Mouse (Mus musculus) stomach, embryonic 14.5 days (tissue): Measurements from ENCODE around the gene Ccdc59. TPM values are rescaled to one million over a fixed set of nuclear protein-coding genes. Genes with fewer than 3 reads are reported as not detected.

Experiments used
- ATAC-seq: fragments of 200-750 bp; cut with Nextera tagmentation; 2 replicates; pipeline ENCODE4 v1.8.0; 2017; ENCODE audit warnings: low read depth, moderate TSS enrichment; ENCODE audit not compliant: insufficient number of reproducible peaks, insufficient read depth, low FRiP score
- H3K27ac ChIP-seq: fragments of 300-500 bp; sonication (generic); 2 replicates; pipeline ENCODE4 v1.5.1; 2014; ENCODE audit warnings: mild to moderate bottlenecking, low read length, moderate library complexity, mixed read lengths
- H3K27me3 ChIP-seq: fragments of 300-500 bp; sonication (generic); 2 replicates; pipeline ENCODE4 v1.6.1; 2014; ENCODE audit warnings: low read length, control low read depth, mixed read lengths; ENCODE audit not compliant: control insufficient read depth, insufficient read depth
- H3K36me3 ChIP-seq: fragments of 300-500 bp; sonication (generic); 2 replicates; pipeline ENCODE4 v1.6.1; 2014; ENCODE audit warnings: mild to moderate bottlenecking, control low read depth, low read length, moderate library complexity, mixed read lengths; ENCODE audit not compliant: control insufficient read depth, insufficient read depth
- H3K4me1 ChIP-seq: fragments of 300-500 bp; sonication (generic); 2 replicates; pipeline ENCODE4 v1.6.1; 2014; ENCODE audit warnings: low read length, control low read depth, mixed read lengths; ENCODE audit not compliant: control insufficient read depth, insufficient read depth
- H3K4me2 ChIP-seq: fragments of 300-500 bp; sonication (generic); replicated peaks from 2 replicates; pipeline ENCODE4 v1.6.1; 2014; ENCODE audit warnings: low read depth, low read length, control low read depth
- H3K4me3 ChIP-seq: fragments of 300-500 bp; sonication (generic); 2 replicates; pipeline ENCODE4 v1.5.1; 2014; ENCODE audit warnings: low read depth, low read length, control low read depth
- H3K9ac ChIP-seq: fragments of 300-500 bp; sonication (generic); replicated peaks from 2 replicates; pipeline ENCODE4 v1.6.1; 2014; ENCODE audit warnings: low read depth, mild to moderate bottlenecking, control low read depth, low read length, moderate library complexity, mixed read lengths
- H3K9me3 ChIP-seq: fragments of 300-500 bp; sonication (generic); 2 replicates; pipeline ENCODE4 v1.6.1; 2016; ENCODE audit warnings: low read depth, low read length, control low read depth; ENCODE audit not compliant: control insufficient read depth
- WGBS: fragments of 180-500 bp; shearing (Covaris S2); extraction: QIAGEN DNeasy Blood & Tissue Kit; methylation state at CpG from one replicate; pipeline ENCODE4 v1.1.7; 2014; 5-methylcytosine and 5-hydroxymethylcytosine counted together
- polyA plus RNA-seq: library from polyadenylated mRNA; unstranded; fragments of >200 nt; fragmentation: Nextera tagmentation; extraction: Ambion mirVana; gene quantifications from 2 replicates; pipeline ENCODE4 v1.2.1, GENCODE M21; 2014

The Ccdc59 gene
- polyA plus RNA-seq, result 54.4 and 58.0 TPM in 2 replicates

- no peaks in the 10 kb centered on the region for H3K9me3 ChIP-seq
- no peaks in the 10 kb centered on the region for H3K4me1 ChIP-seq
- H3K36me3 ChIP-seq, result peaks cover 29% of the 10 kb centered on the region
- peak within 1 kb of the TSS; percentile 74 for H3K4me2 ChIP-seq
- WGBS, result under 1% methylated on average over 90 of the region's 90 CpGs
- peak; percentile 97 for ATAC-seq
- H3K27ac ChIP-seq, result peak within 1 kb of the TSS; percentile 85
- H3K4me3 ChIP-seq, result peak within 1 kb of the TSS; percentile 83
- peak within 1 kb of the TSS; percentile 41 for H3K9ac ChIP-seq
- H3K27me3 ChIP-seq, result no peaks in the 10 kb centered on the region
These were observed at the start of gene Ccdc59, which contains the start of gene Mettl25 for GRCm38 (mm10) chr10:105840928-105841888. TSS of gene Ccdc59 (plus strand) at chr10:105841067. TSS of gene Mettl25 (minus strand) at chr10:105841380.

GRCm38 (mm10) chr10:105793776-105794552, 46.9 kb upstream of the Ccdc59 start:
- Histone ChIP-seq H3K27ac (peak overlapping the region; percentile 84), H3K4me3 (no peak overlapping the region), H3K4me1 (0 out of 2 replicates have a peak, but pooled peaks cover 7% of the 10 kb centered on the region), H3K36me3 (no peaks in the 10 kb centered on the region), H3K9ac (0 out of 2 replicates have a peak overlapping the region, but pooled peaks have one; percentile 10), H3K27me3 (no peaks in the 10 kb centered on the region), H3K4me2 (no peak overlapping the region; the same call in 1 of the 2 replicates), H3K9me3 (no peaks in the 10 kb centered on the region)
- WGBS, result 17% methylated on average over 15 of the region's 15 CpGs
- peak; percentile 77; the same call in 1 of the 2 replicates for ATAC-seq

GRCm38 (mm10) chr10:105797250-105797924, 43.5 kb upstream of the Ccdc59 start:
- peaks cover 7% of the 10 kb centered on the region; the same call in 1 of the 2 replicates for H3K4me1 ChIP-seq
- H3K4me2 ChIP-seq, result no peak overlapping the region
- WGBS, result 46% methylated on average over 8 of the region's 8 CpGs
- no peaks in the 10 kb centered on the region for H3K27me3 ChIP-seq
- no peak overlapping the region for H3K9ac ChIP-seq
- no peak overlapping the region for H3K4me3 ChIP-seq
- no peaks in the 10 kb centered on the region for H3K9me3 ChIP-seq
- H3K27ac ChIP-seq, result no peak overlapping the region
- ATAC-seq, result peak; percentile 25; the same call in 1 of the 2 replicates
- H3K36me3 ChIP-seq, result no peaks in the 10 kb centered on the region

GRCm38 (mm10) chr10:105801147-105801546, 39.7 kb upstream of the Ccdc59 start:
- no peak overlapping the region for H3K9ac ChIP-seq
- H3K4me3 ChIP-seq, result no peak overlapping the region
- ATAC-seq, result no peak

GRCm38 (mm10) chr10:105802132-105802531, 38.7 kb upstream of the Ccdc59 start:
- Histone ChIP-seq H3K9me3 (no peaks in the 10 kb centered on the region), H3K4me3 (no peak overlapping the region), H3K36me3 (no peaks in the 10 kb centered on the region), H3K4me2 (no peak overlapping the region), H3K27ac (no peak overlapping the region), H3K27me3 (no peaks in the 10 kb centered on the region), H3K4me1 (no peaks in the 10 kb centered on the region; the same call in none of the 2 replicates), H3K9ac (no peak overlapping the region)
- ATAC-seq, result no peak
- 93% methylated on average over 6 of the region's 6 CpGs for WGBS

More at GRCm38 (mm10) chr10:105801147-105801546, 39.7 kb upstream of the Ccdc59 start:
- no peaks in the 10 kb centered on the region for H3K27me3 ChIP-seq
- H3K27ac ChIP-seq, result no peak overlapping the region
- H3K9me3 ChIP-seq, result no peaks in the 10 kb centered on the region
- no peaks in the 10 kb centered on the region for H3K36me3 ChIP-seq
- H3K4me2 ChIP-seq, result no peak overlapping the region
- WGBS, result 47% methylated on average over 6 of the region's 6 CpGs
- no peaks in the 10 kb centered on the region; the same call in none of the 2 replicates for H3K4me1 ChIP-seq

- Histone ChIP-seq H3K27me3 (no peaks in the 10 kb centered on the region), H3K4me3 (no peak overlapping the region), H3K27ac (no peak overlapping the region), H3K9ac (no peak overlapping the region), H3K9me3 (no peaks in the 10 kb centered on the region), H3K4me1 (no peaks in the 10 kb centered on the region; the same call in none of the 2 replicates), H3K36me3 (no peaks in the 10 kb centered on the region), H3K4me2 (no peak overlapping the region)
- 81% methylated on average over 2 of the region's 2 CpGs for WGBS
- ATAC-seq, result no peak
These were observed 37.4 kb upstream of the Ccdc59 start for GRCm38 (mm10) chr10:105803461-105803860.

- H3K36me3 ChIP-seq, result no peaks in the 10 kb centered on the region
- no peaks in the 10 kb centered on the region for H3K27me3 ChIP-seq
- no peak overlapping the region for H3K9ac ChIP-seq
- H3K4me1 ChIP-seq, result no peaks in the 10 kb centered on the region; the same call in 1 of the 2 replicates
- no peak overlapping the region for H3K27ac ChIP-seq
- no peaks in the 10 kb centered on the region for H3K9me3 ChIP-seq
- no peak overlapping the region for H3K4me2 ChIP-seq
- H3K4me3 ChIP-seq, result no peak overlapping the region
- no peak for ATAC-seq
- WGBS, result 64% methylated on average over 7 of the region's 7 CpGs
These were observed 34.4 kb upstream of the Ccdc59 start for GRCm38 (mm10) chr10:105806259-105807010.
